Mouse (Mus musculus) lung, embryonic 16.5 days (tissue): ENCODE results near the gene Rpl24. TPM values are rescaled to one million over a fixed set of nuclear protein-coding genes. Genes with fewer than 3 reads are reported as not detected.

Experiments used
- polyA plus RNA-seq: library from polyadenylated mRNA; unstranded; fragments of >200 nt; fragmentation: Nextera tagmentation; extraction: Ambion mirVana; gene quantifications from 2 replicates; pipeline ENCODE4 v1.2.1, GENCODE M21; 2015

The Rpl24 gene
- polyA plus RNA-seq, 1 experiment from 2014 or later = 760 TPM

Other genes with a start within 250 kb of the Rpl24 start
- gene Nfkbiz, start 127.4 kb upstream of the Rpl24 start, polyA plus RNA-seq = 10.4 and 11.0 TPM in 2 replicates
- gene Nxpe3, start 71.0 kb upstream of the Rpl24 start, polyA plus RNA-seq = 0.99 and 1.1 TPM in 2 replicates
- gene Cep97, start 31.4 kb upstream of the Rpl24 start, polyA plus RNA-seq = 9.8 and 11.0 TPM in 2 replicates
- 18.3 and 18.7 TPM in 2 replicates for gene Zbtb11, start 7.6 kb downstream of the Rpl24 start, polyA plus RNA-seq
- 207 and 226 TPM in 2 replicates for gene Pcnp, start 63.5 kb downstream of the Rpl24 start, polyA plus RNA-seq
- 20.9 and 23.9 TPM in 2 replicates for gene Trmt10c, start 71.5 kb downstream of the Rpl24 start, polyA plus RNA-seq
- gene Senp7, start 82.1 kb downstream of the Rpl24 start, polyA plus RNA-seq = 25.9 and 28.5 TPM in 2 replicates
- 0.16 and 0.19 TPM in 2 replicates for gene Impg2, start 238.0 kb downstream of the Rpl24 start, polyA plus RNA-seq